Mouse (Mus musculus) common myeloid progenitor, adult 5-6 weeks (primary cell): Measurements from ENCODE around the gene Dusp16. TPM values are rescaled to one million over a fixed set of nuclear protein-coding genes. Genes with fewer than 3 reads are reported as not detected.
"Not testable (repeated sequence)": the region's sequence is repeated elsewhere in the genome, so short reads cannot be mapped to it uniquely, and the experiment has no call there.

Source experiments
- ATAC-seq: replicated peaks from 2 replicates; pipeline ENCODE4 v1.8.0; 2016; ENCODE audit warnings: low read depth, mild to moderate bottlenecking, moderate TSS enrichment, inconsistent platforms; ENCODE audit not compliant: poor library complexity, severe bottlenecking
- total RNA-seq: library from RNA; stranded (forward); fragments of 200-1000, 187-1606 nt; gene quantifications from 2 replicates; pipeline ENCODE4 v1.2.3, GENCODE M21; 2017

Dusp16 gene
- total RNA-seq, 1 experiment from 2014 or later = 9.5 TPM

GRCm38 (mm10) chr6:134703053-134703690 is 89.3 kb downstream of the Dusp16 start:
- ATAC-seq = no peak

GRCm38 (mm10) chr6:134702184-134702583 is 90.2 kb downstream of the Dusp16 start:
- ATAC-seq = no peak

- ATAC-seq = peak; percentile 19
These were observed 91.2 kb downstream of the Dusp16 start for GRCm38 (mm10) chr6:134701211-134701602.

GRCm38 (mm10) chr6:134700451-134701210 is 91.8 kb downstream of the Dusp16 start:
- peak; percentile 96 for ATAC-seq

GRCm38 (mm10) chr6:134698243-134698642 is 94.2 kb downstream of the Dusp16 start:
- ATAC-seq = no peak

- no peak for ATAC-seq
These were observed 95.9 kb downstream of the Dusp16 start for GRCm38 (mm10) chr6:134696554-134696953.

GRCm38 (mm10) chr6:134696146-134696545 is 96.3 kb downstream of the Dusp16 start:
- ATAC-seq = no peak

- no peak for ATAC-seq
These were observed 96.8 kb downstream of the Dusp16 start for GRCm38 (mm10) chr6:134695625-134696024.

- no peak for ATAC-seq
These were observed 97.4 kb downstream of the Dusp16 start for GRCm38 (mm10) chr6:134694988-134695387.

GRCm38 (mm10) chr6:134694498-134694897 is 97.9 kb downstream of the Dusp16 start:
- no peak for ATAC-seq

GRCm38 (mm10) chr6:134685515-134685914 is 106.9 kb downstream of the Dusp16 start:
- ATAC-seq = no peak

- ATAC-seq = no peak
These were observed 107.4 kb downstream of the Dusp16 start for GRCm38 (mm10) chr6:134685040-134685439.

- no peak for ATAC-seq
These were observed 108.0 kb downstream of the Dusp16 start for GRCm38 (mm10) chr6:134684354-134684915.

GRCm38 (mm10) chr6:134679330-134679729 is 113.1 kb downstream of the Dusp16 start:
- ATAC-seq = not testable (repeated sequence)

GRCm38 (mm10) chr6:134678037-134678436 is 114.4 kb downstream of the Dusp16 start:
- peak; percentile 26; the same call in 1 of the 2 replicates for ATAC-seq

- no peak for ATAC-seq
These were observed 114.9 kb downstream of the Dusp16 start for GRCm38 (mm10) chr6:134677504-134677903.

GRCm38 (mm10) chr6:134673712-134674111 is 118.7 kb downstream of the Dusp16 start:
- peak; percentile 84 for ATAC-seq

GRCm38 (mm10) chr6:134670881-134671411 is 121.5 kb downstream of the Dusp16 start:
- no peak for ATAC-seq

- no peak for ATAC-seq
These were observed 123.1 kb downstream of the Dusp16 start for GRCm38 (mm10) chr6:134669179-134669865.

GRCm38 (mm10) chr6:134668519-134668918 is 123.9 kb downstream of the Dusp16 start:
- peak; percentile 82 for ATAC-seq
